Mouse (Mus musculus): ENCODE results near the gene 1700001L19Rik.

The 1700001L19Rik gene

GRCm38 (mm10) chr13:68607652-68608405, 10.6 kb downstream of the 1700001L19Rik start:
- DNase-seq (ENCODE audit: low spot score) = peak; percentile 21

DNA sequence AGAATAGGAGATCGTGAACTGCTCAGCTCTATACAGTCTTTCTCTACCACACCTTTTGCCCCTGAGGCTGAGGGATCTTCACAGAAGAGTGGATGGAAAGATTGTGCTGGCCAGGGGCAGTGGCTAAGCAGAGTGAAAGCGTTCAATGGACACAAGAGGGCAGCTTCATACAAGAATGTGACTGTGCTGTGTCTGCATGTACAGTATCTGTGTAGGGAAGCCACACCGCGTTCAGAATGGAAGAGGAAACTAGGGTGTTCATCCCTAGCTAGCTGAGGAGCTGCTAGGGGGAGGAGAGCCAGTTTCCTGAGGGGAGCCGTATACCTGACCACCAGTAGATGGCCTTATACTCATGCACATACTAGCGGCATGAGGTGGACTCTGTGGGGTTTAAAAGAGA, 25.6 kb downstream of the 1700001L19Rik start:
- DNase-seq (ENCODE audit: low spot score) = no peak

DNA sequence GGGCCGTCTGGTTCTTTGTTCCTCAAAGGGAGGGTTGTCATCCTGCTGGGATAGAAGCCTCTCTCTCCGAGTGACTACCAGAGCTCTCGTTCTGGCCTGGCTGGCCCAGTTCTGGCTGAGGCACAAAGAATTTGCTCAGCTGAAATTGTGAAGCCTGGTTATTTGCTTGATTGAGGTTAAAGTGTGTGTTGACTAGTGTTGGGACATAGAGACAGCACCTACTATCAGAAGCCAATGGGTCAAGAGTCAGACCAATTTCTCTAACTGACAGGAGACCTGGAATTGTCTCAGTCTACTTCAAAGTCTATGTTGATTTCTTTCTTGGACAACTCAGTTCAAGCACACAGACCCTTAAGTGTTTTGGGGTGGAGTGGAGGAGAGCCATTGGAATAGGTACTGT, 29.8 kb downstream of the 1700001L19Rik start:
- no peak for DNase-seq (ENCODE audit: low spot score)

DNA sequence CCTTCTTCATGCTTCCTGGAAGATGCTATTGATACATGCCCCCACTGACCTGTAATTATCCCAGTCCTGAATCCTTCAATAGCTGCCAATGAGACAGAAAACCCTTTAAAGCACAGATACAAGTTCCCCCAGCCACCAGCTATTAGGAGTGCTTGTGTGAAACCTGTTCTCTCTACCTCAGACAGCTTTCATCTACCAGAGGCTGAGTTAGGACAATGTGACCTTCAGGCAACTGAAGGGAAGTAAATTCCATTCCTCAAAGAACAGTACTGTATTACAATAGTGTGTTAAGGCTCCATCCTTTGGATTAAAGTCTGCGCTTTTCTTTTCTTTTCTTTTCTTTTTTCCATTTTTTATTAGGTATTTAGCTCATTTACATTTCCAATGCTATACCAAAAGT, 45.6 kb downstream of the 1700001L19Rik start:
- no peak for DNase-seq (ENCODE audit: low spot score)

Data from embryo, embryonic 10 days (tissue).